Mouse (Mus musculus) liver (tissue): ENCODE measurements around the gene Ces1d.
A peak's percentile ranks its signal among the peaks of the same experiment; 100 is the strongest.
"Not testable (repeated sequence)": the region's sequence is repeated elsewhere in the genome, so short reads cannot be mapped to it uniquely, and the experiment has no call there.

Experiments
- DNase-seq: peaks from one replicate; pipeline ENCODE4 v3.0.0-alpha.2; 2020; ENCODE audit warnings: mixed read lengths

Gene Ces1d

GRCm38 (mm10) chr8:93197685-93198525 lies at the start of gene Ces1d:
TSS of gene Ces1d (minus strand) at chr8:93197838.
- DNase-seq = peak; percentile 4

DNA sequence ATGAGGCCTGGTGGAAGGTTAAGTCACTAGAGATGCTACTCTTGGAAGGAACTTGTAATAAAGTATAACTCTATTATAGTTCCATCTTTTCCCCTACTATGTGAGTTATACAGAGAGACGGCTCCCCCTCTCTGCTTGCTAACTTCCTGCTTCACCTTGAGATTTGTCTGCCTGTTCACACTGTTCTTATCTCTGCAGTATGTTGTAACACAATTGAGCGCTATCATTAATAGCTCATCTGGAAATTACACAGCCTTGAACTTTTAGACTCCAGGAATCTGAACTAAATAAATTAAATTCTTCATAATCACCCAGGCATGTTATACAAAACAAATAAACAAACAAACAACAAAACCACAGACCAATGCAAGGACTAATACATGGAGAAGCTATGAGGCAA lies 48.4 kb upstream of the Ces1d start:
- DNase-seq = no peak

- DNase-seq = no peak
Measured at GRCm38 (mm10) chr8:93239884-93240283, 42.2 kb upstream of the Ces1d start.

DNA sequence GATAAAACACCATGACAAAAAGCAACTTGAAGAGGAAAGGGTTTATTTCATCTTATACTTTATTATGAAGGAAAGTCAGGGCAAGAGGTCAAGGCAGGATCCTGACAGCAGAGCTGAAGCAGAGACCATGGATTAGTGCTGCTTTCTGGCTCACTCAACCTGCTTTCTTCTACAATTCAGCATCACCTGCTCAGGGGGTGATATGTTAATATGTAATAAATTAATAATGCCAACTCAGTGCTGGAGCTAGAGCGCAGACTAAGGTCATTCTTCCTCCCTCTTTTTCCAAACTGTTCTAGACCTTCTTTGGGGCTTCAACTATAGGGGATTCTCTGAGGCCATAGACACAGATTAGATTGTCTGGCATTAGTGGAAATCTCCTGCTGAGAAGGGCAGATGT lies 38.0 kb upstream of the Ces1d start:
- DNase-seq = no peak

- DNase-seq = no peak
Measured at GRCm38 (mm10) chr8:93234706-93235105, 37.1 kb upstream of the Ces1d start.

DNA sequence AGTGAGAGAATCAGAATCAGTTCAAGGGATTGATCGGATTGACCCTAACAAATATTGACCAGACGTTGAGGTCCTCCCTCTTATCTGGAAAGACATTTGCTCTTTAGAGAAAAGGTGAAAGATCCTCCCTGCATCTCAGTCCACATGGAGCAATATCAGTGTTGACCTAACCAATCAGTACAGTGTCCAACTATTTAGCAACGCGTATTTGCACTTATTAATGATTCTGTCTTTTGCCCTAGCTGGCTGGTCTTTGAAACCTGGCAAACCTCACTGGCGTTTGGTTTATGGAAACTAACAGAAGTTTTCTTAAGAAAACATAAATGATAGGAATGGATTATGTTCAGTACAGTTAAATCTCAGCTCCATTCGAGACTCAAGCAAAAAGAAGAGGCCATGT lies 36.4 kb upstream of the Ces1d start:
- DNase-seq = no peak

DNA sequence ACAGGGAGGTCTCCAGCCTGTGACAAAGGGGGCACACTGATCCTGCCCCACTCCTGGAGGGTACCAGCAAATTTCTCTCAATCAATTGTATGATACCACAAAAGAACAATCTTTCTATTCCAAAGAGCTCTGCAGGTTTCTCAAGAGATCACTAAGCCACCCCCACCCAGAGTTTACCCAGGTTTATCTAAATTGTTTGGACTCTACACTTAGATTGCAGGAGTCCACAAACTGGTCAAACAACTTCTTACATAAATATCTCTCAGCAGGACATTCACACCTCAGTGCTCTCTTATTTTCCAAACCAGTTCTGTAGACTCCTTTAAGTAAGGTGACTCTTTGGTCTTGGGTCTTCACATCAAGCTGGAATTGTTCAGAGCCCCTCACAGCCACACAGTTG lies 31.8 kb upstream of the Ces1d start, which contains the start of gene Ces1e:
Ces1e (minus strand) TSS at position 174 of the 400 bp plus-strand sequence.
- no peak for DNase-seq

DNA sequence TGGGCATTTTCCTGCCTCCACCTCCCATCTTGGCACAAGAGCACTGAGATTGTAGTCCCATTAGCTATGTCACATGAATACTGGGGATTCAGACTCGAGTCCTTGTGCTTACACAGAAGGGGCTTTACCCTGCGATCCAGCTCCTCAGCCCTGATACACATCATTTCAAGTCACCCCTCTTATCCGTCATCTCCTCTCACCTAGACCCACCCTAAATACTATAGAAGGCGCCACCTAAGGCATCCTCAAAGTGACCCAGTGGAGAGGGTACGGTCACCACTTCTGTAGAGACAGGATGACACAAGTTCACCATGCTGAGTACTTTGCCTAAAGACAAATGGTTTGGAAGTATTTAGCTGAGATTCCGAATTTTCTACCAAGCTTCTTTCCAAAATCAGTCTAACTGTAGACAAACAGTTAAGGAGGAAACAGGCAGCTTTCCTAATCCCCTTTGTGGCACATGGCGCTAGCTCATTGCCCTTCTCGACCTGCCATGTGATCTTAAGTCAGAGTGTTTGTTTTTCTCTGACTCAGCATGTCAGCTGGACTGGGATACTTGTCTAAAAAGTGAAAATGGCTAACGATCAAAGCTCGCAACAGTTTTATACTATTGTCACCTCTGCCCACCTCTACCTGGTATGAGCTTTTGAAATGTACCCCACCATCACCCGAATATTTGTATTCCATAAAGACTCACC lies 31.2 kb upstream of the Ces1d start:
- no peak for DNase-seq

- not testable (repeated sequence) for DNase-seq
Measured at GRCm38 (mm10) chr8:93226471-93226870, 28.8 kb upstream of the Ces1d start.

DNA sequence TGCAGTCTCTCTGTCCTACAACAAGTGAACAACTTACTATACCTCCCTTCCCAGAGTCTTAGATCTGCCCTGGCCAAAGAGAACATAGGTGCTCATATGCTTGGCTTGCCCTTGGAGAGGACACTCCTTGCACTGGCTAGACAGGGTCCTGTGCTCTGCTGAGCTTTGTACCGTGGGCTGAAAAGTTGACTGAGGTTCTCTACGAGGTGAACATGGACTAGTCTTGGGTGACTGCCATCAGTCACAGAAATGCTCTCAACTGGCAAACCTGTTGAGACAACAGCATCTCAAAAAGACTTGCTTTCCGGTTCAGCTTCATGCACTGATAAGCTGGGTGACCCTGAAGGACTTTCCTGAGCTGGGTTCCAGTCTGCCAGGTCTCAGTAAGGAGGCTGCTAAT lies 24.3 kb upstream of the Ces1d start:
- DNase-seq = no peak

- DNase-seq = no peak
Measured at GRCm38 (mm10) chr8:93217867-93218266, 20.2 kb upstream of the Ces1d start.

DNA sequence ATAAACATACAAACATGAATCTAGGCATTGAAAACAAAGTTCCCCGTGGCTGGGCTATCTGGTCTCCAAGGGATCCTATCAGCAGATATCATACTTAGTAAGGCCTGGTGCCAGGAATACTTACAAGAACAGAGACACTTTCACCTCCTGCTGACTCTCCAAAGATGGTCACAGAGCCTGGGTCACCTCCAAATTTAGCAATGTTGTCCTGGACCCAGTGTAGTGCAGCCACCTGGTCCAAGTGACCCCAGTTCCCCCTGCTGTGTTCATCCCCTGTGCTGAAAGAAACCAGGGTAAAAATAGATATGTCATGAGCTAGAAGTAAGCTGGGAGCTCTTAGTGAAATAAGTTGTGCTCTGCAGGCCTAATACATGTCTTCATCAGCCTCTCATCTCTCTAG lies 19.7 kb upstream of the Ces1d start:
- DNase-seq = no peak

DNA sequence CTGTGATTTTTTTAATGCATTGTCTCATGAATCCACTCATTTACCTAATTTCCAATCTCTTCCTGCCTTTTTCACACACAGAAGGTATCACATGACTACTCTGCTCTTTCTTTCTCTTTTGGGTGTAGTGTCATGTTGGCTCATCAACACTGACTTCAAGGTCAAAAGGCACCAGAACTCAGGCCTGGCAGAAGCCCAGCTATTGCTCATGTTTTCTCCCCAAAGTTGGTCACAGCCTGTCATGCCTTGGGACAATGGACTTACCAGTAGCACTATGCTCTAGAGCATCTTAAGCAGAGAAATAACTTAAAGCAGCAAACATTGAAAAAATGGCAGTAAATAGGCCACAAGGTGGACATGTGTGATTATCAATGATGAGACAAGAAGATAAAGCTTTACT lies 13.5 kb upstream of the Ces1d start:
- DNase-seq = no peak

GRCm38 (mm10) chr8:93199146-93199545 lies 1.5 kb upstream of the Ces1d start:
- DNase-seq = not testable (repeated sequence)

DNA sequence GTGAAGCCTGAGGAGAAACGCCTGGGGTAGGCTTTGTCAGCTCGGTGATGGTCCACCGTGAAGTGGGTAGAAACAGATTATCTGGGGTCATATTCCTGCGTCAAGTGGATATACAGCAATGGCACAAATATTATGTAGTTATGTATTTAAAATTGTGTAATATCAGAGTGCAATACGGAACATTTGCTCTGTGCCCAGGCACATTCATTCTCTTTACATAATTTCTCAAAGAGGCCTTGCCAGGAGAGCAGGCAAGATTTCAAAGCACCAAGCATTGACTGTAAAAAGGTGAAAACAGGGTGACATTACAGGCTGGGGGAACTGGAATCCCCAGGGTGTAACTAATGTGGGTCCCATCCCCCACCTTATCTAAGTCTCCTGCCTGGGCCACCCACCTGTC lies 1.2 kb downstream of the Ces1d start:
- no peak for DNase-seq

DNA sequence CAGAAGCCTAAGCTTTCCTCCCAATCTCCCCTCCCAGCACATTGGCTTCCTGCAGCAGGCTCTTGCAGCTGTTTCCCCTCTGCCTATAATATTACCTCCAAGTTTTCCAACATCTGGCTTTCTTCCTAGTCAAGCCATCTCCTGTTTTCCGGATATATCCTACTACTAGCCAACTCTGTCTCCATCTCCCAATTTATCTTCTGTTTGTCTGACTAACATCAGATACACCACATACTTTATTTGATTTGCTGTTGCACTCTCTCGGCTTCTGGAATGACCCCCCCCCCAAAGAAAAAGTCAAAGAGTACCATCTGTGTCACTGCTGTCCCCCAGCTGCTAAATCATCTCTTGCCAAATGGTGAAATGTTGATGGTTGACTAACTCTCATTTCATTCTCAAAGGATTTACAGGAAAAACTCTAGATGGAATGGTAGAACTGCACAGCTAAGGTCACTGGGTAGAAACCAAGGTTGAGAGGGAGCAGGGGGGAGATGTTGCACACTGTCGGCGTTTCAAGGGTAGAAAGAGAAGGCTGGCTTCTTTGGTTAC lies 17.0 kb downstream of the Ces1d start:
- DNase-seq = no peak

- no peak for DNase-seq
Measured at GRCm38 (mm10) chr8:93176593-93176992, 21.0 kb downstream of the Ces1d start.

- DNase-seq = no peak
Measured at GRCm38 (mm10) chr8:93174554-93174953, 23.1 kb downstream of the Ces1d start.

DNA sequence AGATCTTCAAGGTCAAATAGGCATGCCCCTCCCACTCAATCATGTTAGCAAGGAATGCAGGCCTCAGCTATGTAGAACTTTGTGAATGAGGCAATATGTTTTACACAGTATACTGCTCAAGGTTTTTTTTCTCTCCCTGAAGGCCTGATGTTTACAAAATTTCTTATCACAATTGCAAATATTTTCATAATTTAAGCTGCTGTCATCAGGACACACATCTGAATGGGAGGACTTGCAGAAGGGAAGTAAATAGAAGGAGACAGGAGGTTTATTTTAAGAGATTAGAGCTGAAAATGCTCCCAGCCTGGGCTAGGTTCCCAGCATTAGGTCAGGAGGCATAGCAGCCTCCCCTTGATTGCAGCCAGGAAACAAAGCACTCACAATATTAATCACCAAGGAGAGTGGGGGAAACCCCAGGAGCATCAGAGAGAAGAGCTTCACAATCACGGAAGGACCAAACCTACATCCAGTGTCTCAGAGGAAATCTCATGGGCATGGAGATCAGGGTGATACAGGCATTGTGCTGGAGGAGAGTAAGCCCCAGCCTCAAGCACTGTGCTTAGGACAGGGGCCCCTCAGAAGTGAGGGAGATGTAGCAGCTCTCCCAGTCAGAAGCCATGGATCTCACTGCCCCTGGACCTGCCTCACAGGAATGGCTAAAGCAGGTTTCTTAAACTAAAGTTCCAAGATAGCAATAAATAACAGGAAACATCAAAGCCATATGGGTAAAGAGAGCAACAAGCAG lies 25.6 kb downstream of the Ces1d start:
- DNase-seq = no peak

DNA sequence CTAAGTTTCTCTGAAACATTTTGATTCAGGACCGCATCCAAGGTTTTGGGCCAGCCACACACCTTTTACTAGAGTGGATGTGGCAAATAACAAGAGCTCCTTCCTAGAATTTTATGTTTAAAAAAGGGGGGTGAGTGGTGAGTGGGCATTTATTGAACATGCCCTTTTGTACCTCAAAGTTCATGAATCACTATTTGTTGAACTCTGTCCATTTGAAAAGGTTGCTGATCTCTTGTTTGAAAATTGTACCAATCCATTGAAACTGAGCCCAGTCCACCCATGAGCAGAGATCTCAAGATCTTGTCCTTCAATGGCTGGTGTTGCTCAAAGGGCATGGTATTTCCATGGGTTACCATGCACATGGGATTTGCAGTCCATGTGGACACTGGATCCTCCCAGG lies 34.3 kb downstream of the Ces1d start:
- DNase-seq = no peak

GRCm38 (mm10) chr8:93151401-93151800 lies 46.2 kb downstream of the Ces1d start:
- DNase-seq = no peak

- DNase-seq = no peak
Measured at GRCm38 (mm10) chr8:93147331-93147730, 50.3 kb downstream of the Ces1d start.

DNA sequence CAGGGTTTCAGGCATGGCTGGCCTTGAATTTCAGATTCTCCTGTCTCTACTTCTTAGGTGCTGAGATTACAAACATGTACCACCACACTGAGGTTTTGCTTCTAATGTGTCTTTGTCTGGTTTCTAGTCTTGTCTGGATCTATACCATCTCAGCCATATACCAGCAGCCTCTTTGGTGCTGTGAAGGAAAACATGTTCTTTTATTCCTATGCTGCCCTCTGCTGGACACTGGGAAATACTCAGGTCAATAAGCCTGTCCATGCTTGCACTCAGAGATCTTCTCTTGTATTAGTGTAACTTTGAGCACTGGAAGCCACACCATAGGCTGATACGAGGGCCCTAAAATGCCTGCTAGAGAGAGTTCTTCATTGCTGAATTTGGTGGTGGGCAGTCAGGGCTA lies 56.9 kb downstream of the Ces1d start:
- peak; percentile 8 for DNase-seq
